Mouse (Mus musculus): ENCODE measurements around the gene Spns3. TPM values are rescaled to one million over a fixed set of nuclear protein-coding genes. Genes with fewer than 3 reads are reported as not detected.

Spns3 gene
- polyA plus RNA-seq, 1 experiment = 1.4 TPM

DNA sequence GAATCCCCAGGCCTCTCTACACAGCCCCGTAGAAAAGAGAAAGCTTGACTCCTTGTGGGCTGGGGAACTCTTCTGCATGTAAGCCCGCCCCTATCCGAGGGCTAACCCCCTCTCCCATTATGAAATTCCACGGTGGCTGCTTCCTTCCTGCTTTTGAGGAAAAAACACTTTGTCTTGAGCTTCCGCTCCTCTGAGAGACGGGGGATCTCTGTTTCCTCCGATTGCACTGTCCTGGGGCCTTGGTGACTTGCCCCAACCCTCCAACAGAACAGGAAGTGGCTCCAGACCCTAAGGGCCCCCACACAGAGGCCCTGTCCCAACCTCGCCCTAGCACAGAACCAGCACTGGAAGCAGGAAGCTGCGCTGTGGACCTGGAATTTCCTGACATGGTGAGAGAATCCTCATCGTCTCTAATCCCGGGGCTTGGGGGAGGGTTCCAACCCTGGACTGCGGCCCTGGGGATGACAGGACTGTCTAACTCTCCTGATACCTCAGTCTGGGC, 92.3 kb downstream of the Spns3 start:
- WGBS = 38% methylated on average over 12 of the region's 12 CpGs
- Histone ChIP-seq H3K4me3 (replicated peaks; ENCODE audit: extremely low read depth, low read depth, low read length) (no peak overlapping the region), H3K4me1 (ENCODE audit: control insufficient read depth, insufficient read depth, low read length) (peaks cover 18% of the 10 kb centered on the region)
- DNase-seq = peak; percentile 35
- TF ChIP-seq CTCF (IDR thresholded peaks at IDR 0.05; ENCODE audit: insufficient read depth, low read length) (no peak), POLR2A (IDR thresholded peaks at IDR 0.05; ENCODE audit: borderline replicate concordance, extremely low read depth, low read depth, low read length) (no peak)

DNA sequence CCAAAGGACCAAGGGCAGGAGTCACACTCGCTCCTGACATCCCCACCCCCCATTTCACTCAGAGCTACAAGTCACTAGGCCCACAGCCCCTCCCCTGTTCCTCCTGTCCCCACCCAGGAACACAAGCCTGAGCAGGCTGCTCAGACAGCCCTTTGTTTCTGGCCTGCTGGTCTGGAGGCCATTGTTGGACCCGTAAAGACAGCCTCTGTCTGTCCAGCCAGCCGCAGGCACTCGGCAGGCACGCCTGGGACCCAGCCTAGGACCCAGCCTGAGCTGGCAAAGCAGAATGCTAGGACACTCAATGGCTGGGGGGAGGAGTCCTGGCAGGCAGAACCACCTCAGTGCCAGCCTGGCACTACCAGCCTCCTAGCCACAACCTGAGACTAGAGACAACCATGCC, 94.6 kb downstream of the Spns3 start:
- 54% methylated on average over 5 of the region's 5 CpGs for WGBS
- Histone ChIP-seq H3K4me1 (ENCODE audit: control insufficient read depth, insufficient read depth, low read length) (peaks cover 10% of the 10 kb centered on the region), H3K4me3 (replicated peaks; ENCODE audit: extremely low read depth, low read depth, low read length) (no peak overlapping the region)
- no peak for DNase-seq
- TF ChIP-seq CTCF (IDR thresholded peaks at IDR 0.05; ENCODE audit: insufficient read depth, low read length) (no peak), POLR2A (IDR thresholded peaks at IDR 0.05; ENCODE audit: borderline replicate concordance, extremely low read depth, low read depth, low read length) (no peak)

DNA sequence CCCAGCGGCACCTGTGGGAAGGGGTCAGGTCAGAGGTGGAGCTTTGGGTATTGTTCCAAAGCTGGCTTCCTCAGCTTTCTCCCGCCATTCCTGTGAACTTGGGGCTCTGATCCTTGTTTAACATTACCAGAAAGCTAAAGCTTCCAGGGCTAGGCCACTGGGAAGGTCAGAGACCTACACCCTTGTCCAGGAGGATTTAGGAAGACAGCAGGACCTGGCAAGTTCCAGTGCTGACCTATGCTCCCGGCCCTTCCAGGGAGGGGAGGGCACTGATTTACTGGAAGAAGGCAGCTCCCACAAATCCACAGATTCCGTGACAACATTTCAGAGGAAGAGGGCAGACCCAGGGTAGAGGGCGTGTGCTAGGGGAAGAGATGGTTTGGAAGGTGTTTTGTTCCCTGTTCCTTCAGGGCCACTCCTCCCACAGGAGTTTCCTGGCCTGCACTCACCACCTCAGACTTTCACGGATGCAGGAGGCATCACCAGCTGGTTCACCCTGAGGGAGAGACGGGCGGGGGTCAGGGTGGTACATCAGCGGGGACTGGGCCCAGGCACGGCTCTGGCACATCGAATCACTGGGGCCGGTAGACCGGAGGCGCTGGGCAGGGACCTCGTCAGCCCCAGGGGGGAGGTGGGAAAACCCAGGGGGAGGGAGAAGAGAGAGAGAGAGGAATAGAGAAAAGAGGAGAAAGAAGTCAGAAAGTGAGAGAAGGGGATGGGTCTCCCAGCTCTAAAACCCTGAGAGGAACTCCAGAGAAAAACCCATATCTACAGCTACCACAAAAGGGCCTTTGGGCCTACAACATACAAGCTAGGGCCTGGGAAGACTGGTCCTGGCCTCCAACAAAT, 97.0 kb downstream of the Spns3 start:
- DNase-seq = no peak
- peaks cover 4% of the 10 kb centered on the region for H3K4me1 ChIP-seq (ENCODE audit: control insufficient read depth, insufficient read depth, low read length)
- H3K4me3 ChIP-seq (replicated peaks; ENCODE audit: extremely low read depth, low read depth, low read length) = no peak overlapping the region
- 54% methylated on average over 15 of the region's 15 CpGs for WGBS
- no peak for TF ChIP-seq CTCF (IDR thresholded peaks at IDR 0.05; ENCODE audit: insufficient read depth, low read length)
- no peak for TF ChIP-seq POLR2A (IDR thresholded peaks at IDR 0.05; ENCODE audit: borderline replicate concordance, extremely low read depth, low read depth, low read length)

DNA sequence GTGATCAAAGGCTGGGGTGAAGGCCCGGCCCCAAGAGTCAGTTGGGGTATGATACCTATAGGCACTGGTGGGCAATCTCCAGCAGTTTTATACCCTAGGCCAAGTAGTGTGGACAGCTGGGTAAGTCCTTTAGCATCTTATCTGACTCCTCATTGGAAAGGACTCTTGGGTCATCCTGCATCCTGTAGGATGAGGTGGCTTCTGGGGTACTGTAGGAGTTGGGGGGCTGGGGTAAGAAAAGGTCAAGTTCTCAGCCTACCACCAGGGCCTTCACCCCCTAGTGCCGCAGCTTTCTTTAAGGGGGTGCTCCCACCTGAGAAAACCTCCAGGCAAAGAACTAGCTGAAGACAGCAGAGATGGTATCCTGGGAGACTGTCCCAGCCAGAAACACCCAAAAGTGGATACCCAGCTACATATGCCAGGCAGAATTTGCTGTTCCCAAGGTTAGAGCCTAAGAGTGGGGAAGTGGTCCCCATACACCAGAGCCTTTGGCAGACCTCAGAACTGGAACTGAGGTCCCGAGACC, 98.1 kb downstream of the Spns3 start:
- TF ChIP-seq POLR2A (IDR thresholded peaks at IDR 0.05; ENCODE audit: borderline replicate concordance, extremely low read depth, low read depth, low read length) = no peak
- no peak for TF ChIP-seq CTCF (IDR thresholded peaks at IDR 0.05; ENCODE audit: insufficient read depth, low read length)
- H3K4me3 ChIP-seq (replicated peaks; ENCODE audit: extremely low read depth, low read depth, low read length) = no peak overlapping the region
- WGBS = 84% methylated on average over 3 of the region's 3 CpGs
- DNase-seq = no peak
- H3K4me1 ChIP-seq (ENCODE audit: control insufficient read depth, insufficient read depth, low read length) = no peaks in the 10 kb centered on the region

DNA sequence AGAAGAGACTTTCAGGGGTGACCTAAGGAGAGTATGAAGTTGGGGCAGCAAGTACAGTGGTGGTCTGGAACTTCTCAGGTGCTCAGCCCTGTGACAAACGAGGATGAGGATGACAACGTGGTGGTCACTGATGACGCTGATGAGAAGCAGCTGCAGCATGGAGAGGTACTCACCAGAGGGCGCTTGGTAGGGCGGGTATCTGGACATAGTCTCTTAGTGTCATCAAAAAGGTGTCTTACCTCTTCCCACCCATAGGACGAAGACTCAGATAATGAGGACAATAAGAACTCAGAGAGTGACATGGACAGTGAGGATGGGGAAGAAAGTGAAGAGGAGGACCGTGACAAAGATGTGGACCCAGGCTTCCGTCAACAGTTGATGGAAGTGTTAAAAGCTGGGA, 102.8 kb downstream of the Spns3 start:
- H3K4me3 ChIP-seq (replicated peaks; ENCODE audit: extremely low read depth, low read depth, low read length) = no peak overlapping the region
- no peak for TF ChIP-seq CTCF (IDR thresholded peaks at IDR 0.05; ENCODE audit: insufficient read depth, low read length)
- TF ChIP-seq POLR2A (IDR thresholded peaks at IDR 0.05; ENCODE audit: borderline replicate concordance, extremely low read depth, low read depth, low read length) = no peak
- 78% methylated on average over 8 of the region's 8 CpGs for WGBS
- no peaks in the 10 kb centered on the region for H3K4me1 ChIP-seq (ENCODE audit: control insufficient read depth, insufficient read depth, low read length)
- DNase-seq = no peak

DNA sequence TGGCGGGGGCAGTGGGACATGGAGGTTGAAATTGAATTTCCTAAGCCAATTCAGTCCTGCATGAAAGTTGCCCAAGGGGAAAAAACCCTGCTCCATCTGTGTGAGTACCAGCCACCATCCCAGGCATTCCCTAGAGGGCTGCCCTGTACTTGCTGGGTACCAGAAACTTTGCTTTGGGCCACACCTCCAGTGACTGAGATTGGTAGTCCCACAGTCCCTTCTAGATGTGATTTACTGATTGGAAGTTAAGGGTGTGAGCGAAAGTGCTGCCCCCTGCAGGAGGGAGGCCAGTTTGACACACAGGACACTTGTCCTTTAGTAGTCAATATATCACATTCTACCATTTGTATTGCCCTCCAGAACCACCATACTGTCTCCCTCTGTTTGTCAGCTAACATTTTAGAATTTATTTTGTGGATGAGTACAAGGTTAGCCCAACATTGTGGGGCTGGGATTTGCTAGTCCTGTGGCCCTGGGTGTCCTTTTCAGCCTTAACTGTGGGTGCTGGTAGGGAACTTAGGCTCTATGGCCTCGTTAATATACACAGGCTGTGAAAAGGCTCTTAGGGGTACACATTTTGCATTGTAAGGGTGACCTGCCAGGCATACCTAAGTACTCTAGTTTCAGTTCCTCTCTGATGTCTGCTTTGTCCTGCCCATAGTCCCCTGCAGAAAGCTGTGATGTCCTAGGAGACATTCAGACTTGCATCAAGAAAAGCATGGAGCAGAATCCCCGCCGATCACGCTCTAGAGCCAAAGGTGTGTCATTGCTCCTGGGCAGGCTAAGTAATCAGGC, 103.8 kb downstream of the Spns3 start:
- Histone ChIP-seq H3K4me3 (replicated peaks; ENCODE audit: extremely low read depth, low read depth, low read length) (no peak overlapping the region), H3K4me1 (ENCODE audit: control insufficient read depth, insufficient read depth, low read length) (peaks cover 2% of the 10 kb centered on the region; the same call in 1 of the 2 replicates)
- TF ChIP-seq CTCF (IDR thresholded peaks at IDR 0.05; ENCODE audit: insufficient read depth, low read length) (peak; percentile 80), POLR2A (IDR thresholded peaks at IDR 0.05; ENCODE audit: borderline replicate concordance, extremely low read depth, low read depth, low read length) (no peak)
- 87% methylated on average over 6 of the region's 6 CpGs for WGBS
- DNase-seq = no peak

Other genes with a start within 250 kb of the Spns3 start
- 28.2 and 55.3 TPM in 2 replicates for gene Xaf1, start 248.9 kb downstream of the Spns3 start, polyA plus RNA-seq (2012; rRNA removed)
- 0.12 and 0.31 TPM in 2 replicates for gene Fbxo39, start 236.1 kb downstream of the Spns3 start, polyA plus RNA-seq (2012; rRNA removed)
- 4.8 and 8.3 TPM in 2 replicates for gene Tekt1, start 188.1 kb downstream of the Spns3 start, polyA plus RNA-seq (2012; rRNA removed)
- 32.1 and 34.5 TPM in 2 replicates for gene Smtnl2, start 138.8 kb downstream of the Spns3 start, polyA plus RNA-seq (2012; rRNA removed)
- 2.9 and 7.0 TPM in 2 replicates for gene Ggt6, start 115.0 kb downstream of the Spns3 start, polyA plus RNA-seq (2012; rRNA removed)
- 26.1 and 32.8 TPM in 2 replicates for gene Mybbp1a, start 109.2 kb downstream of the Spns3 start, polyA plus RNA-seq (2012; rRNA removed)
- gene Spns2, start 60.6 kb downstream of the Spns3 start, polyA plus RNA-seq (2012; rRNA removed) = 103 and 126 TPM in 2 replicates
- gene Ube2g1, start 56.8 kb upstream of the Spns3 start, polyA plus RNA-seq (2012; rRNA removed) = 8.1 and 9.0 TPM in 2 replicates
- gene Ankfy1, start 139.5 kb upstream of the Spns3 start, polyA plus RNA-seq (2012; rRNA removed) = 22.9 and 33.4 TPM in 2 replicates
- gene Cyb5d2, start 245.6 kb upstream of the Spns3 start, polyA plus RNA-seq (2012; rRNA removed) = 4.9 and 5.2 TPM in 2 replicates
- gene Zzef1, start 245.7 kb upstream of the Spns3 start, polyA plus RNA-seq (2012; rRNA removed) = 22.9 and 29.3 TPM in 2 replicates

Measured in lung, adult 2 months (tissue).